Mouse (Mus musculus) induced T-regulatory cell, adult 2 months (primary cell): Measurements from ENCODE around the gene Sf3b3.

Experiments used
- DNase-seq: peaks from one replicate; pipeline ENCODE4 v3.0.0-alpha.2; 2012; ENCODE audit warnings: low read depth

Gene Sf3b3

DNA sequence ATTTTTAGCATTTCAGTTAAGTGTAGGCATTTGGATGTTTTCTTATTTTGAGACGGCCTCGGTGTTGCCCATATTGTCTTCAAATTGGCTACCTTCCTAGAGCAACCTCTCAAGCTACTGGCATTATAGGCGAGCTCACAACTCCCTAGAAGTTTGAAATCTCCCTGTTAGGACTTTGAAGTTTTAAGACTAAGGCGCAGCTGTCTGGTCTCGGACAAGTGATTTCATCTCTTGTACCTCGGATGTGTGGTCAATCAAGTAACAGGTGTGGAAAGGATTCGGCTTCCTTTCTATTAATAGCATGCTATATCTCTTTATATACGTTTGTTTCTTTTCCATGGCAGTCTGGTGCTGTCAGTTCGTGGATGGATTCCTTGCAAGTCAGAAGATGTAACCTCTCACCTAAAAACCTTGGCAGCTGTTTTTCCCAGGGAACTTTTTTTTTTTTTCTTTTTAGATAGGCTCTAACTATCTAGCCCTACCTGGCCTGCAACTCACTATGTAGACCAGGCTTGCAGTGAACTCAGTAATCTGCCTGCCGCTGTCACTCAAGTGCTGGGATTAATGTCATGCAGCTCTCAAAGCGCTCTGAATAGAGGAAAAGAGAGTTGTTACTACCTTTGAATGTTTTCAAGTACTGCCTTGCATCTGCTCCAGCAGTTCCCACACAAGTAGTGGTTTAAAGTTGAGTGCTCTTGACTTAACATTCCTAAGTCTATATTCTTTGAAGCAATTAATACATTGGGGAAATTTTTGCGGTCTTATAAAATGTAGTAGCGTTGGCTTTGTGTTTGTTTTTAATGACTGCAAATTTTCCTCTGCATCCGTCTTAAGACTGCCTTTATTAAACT lies 1.3 kb upstream of the Sf3b3 start:
- no peak for DNase-seq

DNA sequence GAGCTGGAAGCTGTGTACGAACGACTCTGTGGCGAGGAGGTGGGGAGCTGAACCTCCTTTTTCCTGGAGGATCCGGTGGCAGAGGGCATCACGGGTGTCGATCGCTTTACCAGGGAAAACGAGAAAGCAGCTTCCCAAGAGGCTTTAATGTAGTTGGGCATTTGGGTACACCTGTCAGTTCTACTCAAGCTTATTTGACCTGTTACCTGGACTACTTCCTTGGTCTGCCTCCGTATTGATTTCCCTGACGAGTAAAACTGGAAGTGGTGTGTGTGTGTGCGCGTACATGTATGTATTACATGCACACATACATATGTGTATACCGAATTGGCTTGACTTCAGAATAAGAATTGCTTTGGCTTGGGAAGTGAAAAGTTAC lies 573 bp upstream of the Sf3b3 start:
- DNase-seq = no peak

- DNase-seq = peak; percentile 75
These were observed 674 bp downstream of the Sf3b3 start for GRCm38 (mm10) chr8:110845821-110846404.

GRCm38 (mm10) chr8:110844941-110845340 lies 1.6 kb downstream of the Sf3b3 start:
- no peak for DNase-seq

- DNase-seq = no peak
These were observed 3.4 kb downstream of the Sf3b3 start for GRCm38 (mm10) chr8:110843207-110843606.

GRCm38 (mm10) chr8:110842012-110842574 lies 4.5 kb downstream of the Sf3b3 start:
- DNase-seq = no peak

GRCm38 (mm10) chr8:110831956-110832355 lies 14.6 kb downstream of the Sf3b3 start:
- no peak for DNase-seq

GRCm38 (mm10) chr8:110828511-110828910 lies 18.1 kb downstream of the Sf3b3 start:
- no peak for DNase-seq

GRCm38 (mm10) chr8:110824861-110825260 lies 21.7 kb downstream of the Sf3b3 start:
- DNase-seq = no peak

GRCm38 (mm10) chr8:110821960-110822359 lies 24.6 kb downstream of the Sf3b3 start:
- no peak for DNase-seq

- no peak for DNase-seq
These were observed 26.3 kb downstream of the Sf3b3 start for GRCm38 (mm10) chr8:110820257-110820656.

GRCm38 (mm10) chr8:110818593-110818992 lies 28.0 kb downstream of the Sf3b3 start:
- no peak for DNase-seq

DNA sequence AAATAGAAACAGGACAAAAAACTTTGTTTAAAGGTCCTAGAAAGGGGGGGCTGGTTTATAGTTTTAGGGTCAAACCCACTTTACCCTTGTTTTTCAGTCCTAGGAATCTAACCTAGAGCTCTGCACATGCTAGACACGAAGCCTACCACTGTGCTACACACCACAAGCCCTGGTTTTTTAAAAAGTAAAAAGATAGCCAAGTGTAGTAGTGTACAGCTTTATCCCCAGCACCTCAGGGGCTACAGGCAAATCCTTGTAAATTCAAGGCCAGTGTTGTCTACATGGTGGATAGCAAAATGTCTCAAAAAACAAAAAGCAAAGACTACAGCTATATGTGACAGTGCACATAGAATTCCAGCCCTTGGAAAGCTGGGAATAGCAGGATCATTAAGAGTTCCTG lies 29.6 kb downstream of the Sf3b3 start:
- DNase-seq = no peak

DNA sequence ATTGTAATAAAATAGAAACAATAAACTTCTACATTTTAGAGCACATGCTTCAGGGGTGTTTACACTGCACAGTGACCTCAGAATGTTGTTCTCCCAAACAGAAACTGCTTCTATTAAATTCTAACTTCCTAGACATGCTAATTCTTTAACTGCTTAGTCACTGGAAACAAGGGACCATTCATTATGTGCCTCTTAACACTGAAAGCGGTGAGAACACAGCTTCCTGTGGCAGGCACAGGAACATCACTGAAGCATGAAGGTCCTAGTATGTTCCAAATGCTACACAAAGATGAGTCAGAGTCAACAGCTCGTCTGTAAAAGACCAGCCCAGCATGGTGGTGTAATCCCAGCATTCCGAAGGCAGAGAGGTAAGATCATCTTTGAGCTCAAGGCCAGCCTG lies 31.3 kb downstream of the Sf3b3 start:
- no peak for DNase-seq

- no peak for DNase-seq
These were observed 33.3 kb downstream of the Sf3b3 start for GRCm38 (mm10) chr8:110813081-110813812.

GRCm38 (mm10) chr8:110812349-110813080 lies 34.1 kb downstream of the Sf3b3 start:
- DNase-seq = no peak

DNA sequence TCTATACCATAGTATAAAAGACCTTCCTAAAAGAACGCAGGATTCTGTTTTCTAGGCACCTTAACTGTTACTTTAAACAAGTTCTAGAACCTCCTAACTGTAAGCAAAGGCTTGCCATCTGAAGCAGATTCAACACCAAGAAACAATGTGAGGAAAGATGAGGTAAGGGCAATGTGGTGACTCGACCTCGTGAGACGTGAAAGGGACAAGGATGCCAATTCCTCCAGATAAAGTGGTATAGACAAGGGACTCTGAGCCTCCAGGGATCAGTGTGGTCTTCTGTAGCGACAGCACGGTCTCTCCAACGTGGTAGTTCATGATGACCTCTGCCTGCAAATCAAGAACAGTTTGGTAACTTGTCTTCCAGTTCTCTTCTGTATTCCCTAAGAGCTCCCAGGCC lies 34.8 kb downstream of the Sf3b3 start:
- DNase-seq = no peak

GRCm38 (mm10) chr8:110811116-110811515 lies 35.5 kb downstream of the Sf3b3 start:
- DNase-seq = no peak

GRCm38 (mm10) chr8:110810481-110811065 lies 36.0 kb downstream of the Sf3b3 start:
- DNase-seq = no peak

DNA sequence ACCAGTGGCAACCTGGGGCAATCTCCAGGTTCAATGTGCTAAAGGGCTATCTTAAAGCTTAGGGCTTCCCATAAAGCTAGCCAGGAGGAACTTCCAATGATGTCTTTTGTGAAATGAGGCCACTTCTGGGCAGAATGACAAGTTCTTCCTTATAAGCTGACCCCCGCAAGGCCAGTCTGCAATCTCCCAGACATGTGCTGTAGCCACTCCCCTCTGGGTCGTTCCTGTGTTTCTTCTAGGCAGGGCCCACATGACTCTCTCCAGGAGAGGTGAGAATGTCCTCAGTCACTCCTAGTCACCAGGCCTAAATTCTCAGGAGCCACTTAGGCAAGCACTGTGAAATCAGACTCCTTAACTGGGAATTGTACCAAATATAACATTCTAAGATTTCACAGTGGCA lies 36.8 kb downstream of the Sf3b3 start:
- no peak for DNase-seq
